Comparison of ENCODE assay signal across 19 mouse cellular contexts in the genomic region with DNA sequence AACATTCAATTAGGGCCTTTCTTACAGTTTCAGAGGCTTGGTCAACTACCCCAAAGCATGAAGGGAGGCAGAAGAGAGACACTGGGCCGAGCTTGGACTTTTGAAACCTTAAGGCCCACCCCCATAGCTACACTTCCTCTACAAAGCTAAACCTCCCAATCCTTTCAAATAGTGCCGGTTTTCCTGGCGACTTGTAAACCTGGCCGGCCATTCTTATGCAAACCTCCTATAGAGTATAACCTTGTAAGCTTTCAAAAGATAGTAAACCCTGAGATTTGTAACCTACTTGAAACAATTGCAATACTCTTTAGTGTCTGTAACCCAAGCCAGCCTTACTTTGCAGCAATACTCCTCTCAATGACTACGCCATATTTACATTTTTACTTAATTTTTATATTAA.
"Had no signal": no experiment of that assay in that cellular context is flagged by ENCODE, and none has a peak within 500 bp of the region (broad histone marks: within the 10 kb centered on the region; RNA-seq: fewer than 3 reads in every experiment).

No protein-coding gene starts in this region.

- H3K4me2 ChIP-seq: lung, embryonic 14.5 days; midbrain, embryonic 12.5 days; neural tube, embryonic 13.5 days; neural tube, embryonic 15.5 days had no signal

- H3K9ac ChIP-seq: lung, embryonic 14.5 days; midbrain, embryonic 12.5 days; neural tube, embryonic 13.5 days; neural tube, embryonic 15.5 days had no signal

- H3K4me3 ChIP-seq: midbrain, embryonic 10.5 days; midbrain, embryonic 12.5 days; myocyte; neural tube, embryonic 13.5 days; neural tube, embryonic 15.5 days had no signal

- H3K27me3 ChIP-seq: midbrain, embryonic 12.5 days; neural tube, embryonic 13.5 days; neural tube, embryonic 15.5 days had no signal

- DNase-seq: lung, adult 18-20 months; lung, embryonic 14.5 days; lung, postnatal 10 days; lung, postnatal 4 days; midbrain, embryonic 14.5 days; retina, postnatal 1 day; right cerebral cortex, adult 18-20 months; right cerebral cortex, postnatal 25 days; right cerebral cortex, postnatal 4 days; spleen, adult 18-20 months; thymus, adult 18-20 months; thymus, postnatal 25 days; thymus, postnatal 4 days had no signal

- H3K27ac ChIP-seq: midbrain, embryonic 10.5 days; midbrain, embryonic 12.5 days; neural tube, embryonic 13.5 days; neural tube, embryonic 15.5 days had no signal

- ATAC-seq: midbrain, embryonic 16.5 days had no signal

- H3K9me3 ChIP-seq: midbrain, embryonic 10.5 days; midbrain, embryonic 12.5 days; neural tube, embryonic 13.5 days; neural tube, embryonic 15.5 days had no signal

- H3K36me3 ChIP-seq: midbrain, embryonic 12.5 days; neural tube, embryonic 13.5 days; neural tube, embryonic 15.5 days had no signal
